Mouse (Mus musculus) brain, embryonic 18.5 days (tissue): Measurements from ENCODE around the gene Slc24a3.

Experiments used
- DNase-seq: peaks from one replicate; pipeline ENCODE4 v3.0.0-alpha.2; 2012; ENCODE audit warnings: low read depth, low spot score

Gene Slc24a3

DNA sequence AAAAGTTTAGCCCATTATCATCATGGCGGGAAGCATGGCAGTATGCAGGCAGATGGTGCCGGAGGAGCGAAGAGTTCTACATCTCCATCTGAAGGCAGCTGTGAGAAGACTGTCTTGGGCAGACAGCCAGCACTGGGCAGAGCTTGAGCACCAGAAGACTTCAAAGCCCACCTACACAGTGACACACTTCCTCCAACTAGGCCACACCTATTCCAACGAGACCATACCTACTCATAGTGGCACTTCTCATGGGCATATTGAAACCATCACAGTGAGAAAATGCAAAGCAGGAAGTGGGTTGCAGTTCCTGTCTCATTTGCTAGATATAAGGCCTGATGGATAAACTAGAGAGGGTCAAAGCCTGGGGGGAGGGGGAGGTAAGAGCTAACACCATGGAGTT is 29.5 kb downstream of the Slc24a3 start:
- no peak for DNase-seq

DNA sequence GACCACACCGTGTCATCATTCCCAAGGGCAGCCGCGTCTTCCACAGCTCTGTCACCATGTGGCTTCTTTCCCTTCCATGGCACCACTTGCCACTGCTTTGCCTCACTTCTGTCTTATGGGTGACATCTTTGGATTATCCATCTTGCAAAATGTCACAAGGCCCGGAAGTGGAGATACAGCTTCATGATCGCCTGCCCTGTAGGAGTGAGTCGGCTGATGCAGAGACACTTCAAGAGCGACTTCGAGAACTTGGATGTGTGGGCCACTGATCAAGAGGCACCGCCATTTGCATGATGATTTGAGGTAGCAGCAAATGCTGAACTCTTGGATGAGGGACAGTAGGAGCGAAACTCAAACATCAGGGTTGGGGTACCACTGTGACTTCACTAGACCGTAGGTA is 46.0 kb downstream of the Slc24a3 start:
- DNase-seq = no peak

DNA sequence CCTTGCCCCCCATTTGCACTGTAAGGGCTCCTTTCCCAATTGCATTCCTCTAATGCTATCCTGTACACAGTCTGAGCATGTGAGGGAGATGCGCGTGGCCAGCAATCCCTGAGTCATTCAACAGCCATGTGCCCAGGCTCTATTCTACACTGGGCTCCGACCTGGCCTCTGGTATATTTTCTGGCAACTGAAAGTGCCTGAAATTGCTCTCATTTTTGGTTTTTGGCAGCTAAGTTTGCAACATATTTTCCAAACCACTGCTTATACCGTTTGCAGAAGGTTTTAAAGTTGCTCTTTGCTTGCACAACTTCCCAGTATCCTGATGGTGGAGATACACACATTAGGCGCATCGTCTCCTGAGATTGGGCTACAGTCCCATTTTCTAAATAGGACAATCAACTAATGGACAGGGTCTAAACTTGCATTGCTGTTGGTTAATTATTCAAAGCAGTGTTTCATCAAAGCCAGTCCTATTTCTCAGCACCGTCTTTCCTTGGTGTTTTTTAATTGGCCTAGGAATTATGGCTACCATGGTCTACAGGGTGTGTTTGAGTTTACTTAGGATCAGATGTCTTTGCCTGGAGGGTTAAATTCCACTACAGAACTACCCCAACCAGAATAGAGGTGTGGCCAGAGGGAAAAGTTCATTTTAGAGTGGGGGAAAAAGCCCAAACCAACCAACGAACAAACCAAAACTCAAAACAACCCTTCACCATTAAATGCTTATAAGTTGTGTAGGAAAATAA is 46.7 kb downstream of the Slc24a3 start:
- DNase-seq = no peak

DNA sequence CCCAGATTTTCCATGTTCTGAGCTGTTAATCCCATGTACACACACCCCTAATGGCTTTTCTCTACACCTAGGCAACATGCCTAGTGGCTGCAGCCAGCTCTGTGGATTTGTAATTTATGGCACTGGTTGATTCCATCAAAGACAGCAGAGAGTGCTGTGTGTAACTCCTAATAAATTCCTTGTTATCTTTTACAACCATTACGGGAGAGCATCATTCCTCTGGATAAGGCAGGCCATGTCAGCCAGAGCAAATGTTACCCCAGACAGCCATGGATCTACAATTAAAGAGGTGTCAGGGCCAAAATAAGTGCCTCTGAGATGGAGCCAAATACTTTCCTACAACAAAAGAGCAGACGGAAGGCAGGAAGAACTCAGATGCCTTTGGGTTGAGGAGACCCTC is 49.0 kb downstream of the Slc24a3 start:
- DNase-seq = no peak

DNA sequence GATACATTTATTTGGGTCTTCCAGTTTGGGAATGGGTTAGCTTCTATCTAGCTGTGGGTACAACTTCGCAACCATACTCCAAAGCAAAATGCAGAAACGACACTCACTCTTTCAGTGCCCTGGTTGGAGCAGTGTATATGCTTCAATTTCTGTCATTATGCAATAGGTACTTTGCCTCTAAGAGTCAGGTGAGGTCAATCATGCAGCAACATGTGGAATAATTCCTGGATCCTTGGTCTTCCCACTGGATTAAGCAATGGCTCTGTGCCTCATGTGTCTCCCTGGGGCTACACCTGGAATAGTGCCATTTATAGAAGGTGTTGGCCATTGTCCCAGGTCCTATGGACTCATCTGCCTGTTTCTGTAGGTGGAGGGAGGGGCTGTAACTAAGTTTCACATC is 49.9 kb downstream of the Slc24a3 start:
- DNase-seq = no peak

DNA sequence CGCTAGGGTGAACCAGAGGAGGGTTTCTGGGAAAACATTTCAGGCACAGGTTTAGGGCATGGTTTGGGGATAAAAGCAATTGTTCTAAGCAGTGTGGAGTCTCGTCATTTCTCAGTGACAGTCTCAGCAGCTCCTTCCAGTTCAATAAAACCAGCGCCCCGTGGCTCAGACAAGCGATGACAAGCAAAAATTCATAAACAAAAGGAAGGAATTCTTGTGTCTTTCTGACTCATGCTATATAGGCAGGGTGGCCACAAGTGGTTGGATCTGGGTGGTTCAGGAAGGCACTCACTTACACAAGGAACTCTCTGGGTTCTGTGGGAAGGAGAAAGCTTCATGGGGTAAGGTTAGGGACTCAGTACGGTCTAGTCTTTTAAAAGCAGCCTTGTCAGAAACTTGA is 51.7 kb downstream of the Slc24a3 start:
- DNase-seq = no peak

DNA sequence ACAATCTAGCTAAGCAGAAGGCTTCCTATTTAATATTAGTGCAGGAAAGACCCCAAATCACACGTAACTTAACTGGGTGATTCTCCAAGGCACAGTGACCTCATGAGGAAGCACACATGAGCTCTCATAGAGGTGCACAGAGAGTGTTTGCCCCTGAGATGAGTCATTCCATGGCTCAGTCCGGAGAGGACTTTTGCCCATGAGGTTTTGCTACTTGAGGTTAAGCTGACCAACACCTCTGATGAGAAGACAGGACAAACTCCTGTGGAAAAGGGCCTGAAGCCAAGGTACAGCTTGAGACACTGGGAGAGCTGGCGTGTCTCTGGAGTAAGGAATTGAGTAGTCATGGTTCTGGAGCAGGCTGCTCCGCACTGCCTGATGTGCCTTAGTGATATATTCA is 56.1 kb downstream of the Slc24a3 start:
- no peak for DNase-seq

DNA sequence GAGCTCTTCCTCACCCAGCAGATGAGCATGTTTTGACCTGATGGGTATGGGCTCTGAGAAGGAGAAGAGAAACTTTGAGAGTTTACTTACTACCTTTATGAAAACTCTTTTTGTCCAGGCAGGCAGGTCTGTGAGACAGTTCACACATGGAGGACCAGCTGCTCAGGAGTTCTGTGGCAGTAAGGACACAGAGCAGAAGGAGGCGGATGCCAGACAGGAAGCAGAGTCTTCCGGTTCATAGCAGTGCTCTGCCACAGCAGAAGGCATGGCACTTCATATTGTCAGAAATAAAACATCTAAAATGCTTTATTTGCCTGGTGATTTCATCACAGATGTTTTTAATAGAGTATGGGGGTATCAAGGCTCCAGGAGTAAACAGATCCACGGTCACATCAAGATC is 58.1 kb downstream of the Slc24a3 start:
- no peak for DNase-seq

DNA sequence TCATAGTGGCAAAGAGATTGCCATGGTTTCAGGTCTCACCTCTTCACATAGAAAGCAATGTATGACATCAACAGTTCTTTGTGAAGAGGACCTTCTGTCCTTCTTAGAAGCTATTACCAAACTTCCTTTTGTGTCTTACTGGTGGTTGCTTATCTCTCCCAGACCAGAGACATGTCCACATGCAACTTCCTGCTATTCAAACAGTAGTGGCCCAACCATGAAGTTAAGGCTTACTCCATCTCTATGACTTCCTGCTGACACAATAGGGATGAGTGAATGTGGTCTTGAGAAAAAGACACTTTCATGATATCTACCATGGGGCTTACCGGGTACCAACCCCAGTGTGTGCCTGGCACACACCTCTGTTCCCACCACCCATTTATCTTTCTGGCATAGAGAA is 58.5 kb downstream of the Slc24a3 start:
- DNase-seq = no peak

DNA sequence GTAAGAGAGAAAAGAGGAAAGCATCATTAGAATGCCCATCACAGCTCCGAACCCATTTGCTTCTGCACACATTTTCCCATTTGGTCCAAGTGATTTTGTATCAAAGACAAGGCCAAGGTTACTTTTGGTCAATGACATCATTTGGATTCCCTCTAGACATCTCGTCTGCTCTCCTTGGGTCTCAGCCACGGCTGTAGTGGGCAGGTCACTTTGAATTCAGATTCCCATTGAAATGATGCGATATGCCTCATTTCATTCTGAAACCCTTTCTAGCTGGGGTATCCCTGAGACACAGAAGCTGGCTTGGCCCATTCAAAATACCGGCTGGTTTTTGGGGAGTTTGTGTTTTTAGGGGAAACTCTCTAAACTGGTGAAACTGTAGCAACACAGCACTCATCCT is 59.8 kb downstream of the Slc24a3 start:
- no peak for DNase-seq

DNA sequence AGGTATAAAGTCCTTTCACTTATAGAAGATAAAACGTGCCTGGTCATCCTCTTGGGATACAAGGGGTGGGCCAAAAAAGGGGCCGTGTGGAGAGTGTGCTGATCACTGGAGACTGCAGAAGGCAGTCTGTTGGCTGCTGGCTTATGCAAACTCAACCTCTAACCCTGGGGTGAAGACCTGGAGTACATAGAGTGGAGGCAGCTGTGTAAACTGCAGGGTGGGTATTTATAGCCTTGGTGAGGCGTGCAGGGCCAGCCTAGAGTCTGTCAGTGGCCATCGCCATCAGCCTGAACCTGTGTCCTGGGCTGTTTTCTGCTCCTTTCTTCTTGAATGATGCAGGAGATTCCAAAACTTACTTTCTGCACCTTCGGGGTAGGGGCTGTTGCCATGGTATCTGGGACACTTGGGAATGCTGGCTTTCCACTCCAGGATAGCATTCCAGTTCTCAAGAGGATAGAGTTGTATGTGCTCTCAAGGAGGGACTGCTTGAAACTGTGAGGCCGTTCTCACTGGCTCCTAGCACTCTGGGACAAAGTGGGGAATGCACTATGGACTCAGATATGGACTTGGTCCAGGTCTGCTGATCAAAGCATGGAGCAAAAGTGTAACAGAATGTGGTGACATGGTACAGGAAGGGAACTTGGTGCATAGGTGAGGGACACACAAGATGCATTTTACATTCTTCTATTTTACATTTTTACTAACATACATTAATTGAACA is 65.4 kb downstream of the Slc24a3 start:
- no peak for DNase-seq

DNA sequence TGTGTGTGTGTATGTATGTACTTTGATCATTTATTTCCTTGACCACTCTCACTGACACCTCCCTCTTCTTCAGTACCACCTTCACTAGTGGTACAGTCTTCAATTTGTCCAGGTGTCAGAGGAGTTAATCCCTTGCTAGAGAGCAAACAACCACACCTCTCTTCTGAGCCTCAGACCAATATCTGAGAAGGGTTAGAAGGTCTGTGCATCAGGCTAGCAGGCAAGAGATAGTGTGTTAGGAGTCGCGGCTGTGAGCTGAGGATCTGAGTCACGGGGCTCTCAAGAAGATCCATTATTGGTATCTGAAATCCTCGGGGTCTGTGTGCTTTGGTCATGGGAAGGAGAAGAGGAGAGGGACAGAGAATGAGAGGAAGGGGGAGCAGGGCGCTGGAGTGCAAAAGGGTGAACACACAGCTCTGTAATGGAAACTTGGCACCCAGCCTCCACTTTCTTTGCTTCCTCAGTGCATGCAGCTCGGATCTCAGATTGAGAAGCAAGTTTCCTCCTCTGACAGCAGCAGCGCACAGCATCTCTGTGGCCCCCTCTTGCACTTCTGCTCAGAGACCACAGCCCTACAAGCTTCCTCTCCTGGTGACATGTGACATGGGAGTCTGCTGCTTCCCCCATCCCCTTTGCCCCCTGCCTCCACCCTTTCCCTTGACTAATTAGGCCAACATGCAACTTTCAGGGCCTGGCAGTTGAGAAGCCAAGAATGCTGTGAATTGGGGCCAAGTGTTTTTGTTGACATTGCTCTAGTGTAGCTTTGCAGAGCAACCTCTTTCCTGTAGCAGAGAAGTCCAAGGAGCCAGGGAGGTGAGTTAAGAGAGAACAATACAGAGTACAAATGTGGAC is 66.2 kb downstream of the Slc24a3 start:
- DNase-seq = no peak

DNA sequence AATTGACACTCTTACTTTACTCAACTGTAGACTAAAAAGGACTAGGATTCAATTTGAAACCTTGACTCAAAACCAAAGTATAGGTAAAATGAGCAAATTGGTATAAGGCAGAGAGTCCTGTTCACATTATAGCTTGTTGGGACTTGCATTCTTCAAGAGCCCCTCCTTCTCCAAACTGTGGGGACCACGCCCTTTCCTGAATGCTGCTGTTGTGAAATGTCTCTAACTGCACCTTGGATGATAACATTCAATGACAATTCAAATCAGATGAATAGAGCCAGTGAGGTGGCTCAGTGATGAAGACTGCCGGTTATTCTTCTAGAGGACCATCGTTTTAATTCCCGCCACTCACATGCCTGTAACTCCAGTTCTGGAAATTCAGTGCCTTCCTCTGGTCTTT is 78.8 kb downstream of the Slc24a3 start:
- no peak for DNase-seq

DNA sequence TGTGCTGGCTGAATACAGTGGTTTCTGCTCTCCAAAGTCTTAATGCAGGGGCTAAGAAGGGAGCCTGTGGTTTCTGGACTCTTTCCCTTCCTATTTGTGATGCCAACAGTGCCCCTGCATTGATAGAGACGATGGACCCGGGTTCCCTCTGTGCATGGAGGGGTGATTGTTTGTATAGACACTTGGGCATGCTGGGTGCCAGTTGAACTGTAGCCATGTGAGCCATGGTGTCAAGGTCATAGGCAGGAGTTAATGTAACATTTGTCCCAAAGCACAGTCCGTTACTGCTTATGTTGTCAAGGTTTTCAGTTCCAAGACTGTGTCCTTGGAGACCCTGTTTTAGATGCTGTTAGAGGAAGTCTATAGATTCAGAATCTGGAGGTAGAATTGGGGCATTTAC is 80.6 kb downstream of the Slc24a3 start:
- DNase-seq = no peak

DNA sequence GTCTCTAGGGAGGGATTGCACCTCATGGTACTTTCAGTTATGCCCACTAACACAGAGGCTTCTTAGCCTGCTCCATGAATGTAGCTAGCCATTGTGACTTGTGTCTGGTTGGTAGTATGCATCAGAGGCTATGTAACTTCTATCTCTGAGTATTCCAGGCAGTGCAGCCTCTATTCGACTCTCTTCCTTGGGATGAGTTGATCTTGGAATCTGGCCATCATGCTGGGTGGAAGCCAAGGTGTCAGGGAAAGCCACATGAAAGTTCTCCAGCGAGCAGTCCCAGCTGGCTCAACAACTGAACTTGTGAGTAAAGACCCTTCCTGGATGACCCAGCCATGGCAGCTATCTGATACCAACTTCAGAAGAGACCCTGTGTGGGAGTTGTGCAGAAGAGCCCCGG is 89.8 kb downstream of the Slc24a3 start:
- no peak for DNase-seq

DNA sequence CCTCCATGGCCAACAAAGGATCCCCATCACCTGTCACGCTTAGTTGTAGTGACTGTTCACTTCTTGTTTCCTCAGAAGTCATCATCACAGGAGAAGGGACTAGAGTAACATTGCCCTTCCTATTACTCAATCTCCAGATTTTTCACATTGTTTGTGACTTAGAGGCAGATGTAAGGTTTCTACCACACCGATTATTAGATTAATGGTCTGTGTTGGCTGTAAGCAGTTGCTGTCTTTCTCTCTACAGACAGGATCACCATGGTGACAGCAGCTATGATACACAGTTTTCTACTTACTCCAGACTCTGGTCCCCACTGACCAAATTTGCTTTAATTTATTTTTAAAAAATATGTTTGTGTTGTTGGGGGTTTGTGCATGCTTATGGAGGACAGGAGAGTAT is 90.3 kb downstream of the Slc24a3 start:
- no peak for DNase-seq

DNA sequence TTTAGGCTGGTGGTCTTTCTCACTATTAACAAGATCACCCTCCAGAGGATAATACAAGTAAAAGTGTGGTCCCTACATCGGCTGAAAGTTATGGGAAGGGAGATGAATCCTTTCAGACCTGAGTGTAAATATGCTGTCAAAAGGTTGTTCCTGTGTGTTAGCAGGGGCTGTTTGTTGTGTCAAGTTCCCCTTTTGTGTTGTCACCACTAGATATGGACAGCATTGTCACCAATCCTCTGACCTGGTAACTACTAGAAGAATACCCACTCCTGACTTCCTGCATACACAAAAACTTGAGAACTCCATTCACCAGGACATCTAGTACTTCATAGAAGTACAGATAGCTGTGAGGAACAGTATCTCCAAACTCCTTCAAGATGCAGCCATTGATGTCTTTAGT is 93.0 kb downstream of the Slc24a3 start:
- no peak for DNase-seq

DNA sequence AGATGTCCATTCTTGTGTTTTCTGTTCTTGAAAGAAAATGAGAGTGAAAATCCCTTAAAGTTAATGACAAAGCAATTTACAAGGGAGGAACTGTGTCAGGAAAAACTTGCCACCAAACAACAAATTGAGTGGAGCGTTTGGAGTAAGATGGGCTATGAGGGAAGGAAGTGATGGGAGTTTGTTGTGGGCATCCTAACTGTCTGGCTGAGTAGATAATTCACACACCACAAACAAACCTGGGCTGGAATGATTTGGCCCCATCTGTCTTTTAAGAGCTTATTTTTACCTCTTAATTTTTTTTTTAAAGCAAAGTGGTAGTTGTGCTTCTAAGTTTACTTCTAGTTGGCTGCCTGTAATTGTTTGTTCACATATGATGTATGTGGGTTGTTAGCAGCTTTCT is 94.6 kb downstream of the Slc24a3 start:
- no peak for DNase-seq

DNA sequence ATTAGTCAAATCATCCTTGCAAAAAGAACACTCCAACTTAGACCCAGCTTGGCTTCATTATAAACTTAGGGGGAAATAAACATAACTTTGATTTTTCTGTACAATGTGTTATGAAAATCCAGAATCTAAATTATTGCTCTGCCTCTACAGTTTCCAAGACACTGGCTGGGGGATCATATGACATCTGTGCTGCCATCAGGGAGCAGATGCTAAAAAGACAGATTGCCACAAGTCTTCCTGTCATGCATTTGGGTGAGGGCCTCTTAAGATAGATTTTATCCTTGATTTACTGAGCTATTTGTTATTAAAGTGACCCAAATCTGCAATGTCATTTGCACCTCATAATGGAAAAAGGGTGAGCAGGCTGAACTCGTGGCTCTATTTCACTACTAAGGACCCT is 99.2 kb downstream of the Slc24a3 start:
- no peak for DNase-seq

DNA sequence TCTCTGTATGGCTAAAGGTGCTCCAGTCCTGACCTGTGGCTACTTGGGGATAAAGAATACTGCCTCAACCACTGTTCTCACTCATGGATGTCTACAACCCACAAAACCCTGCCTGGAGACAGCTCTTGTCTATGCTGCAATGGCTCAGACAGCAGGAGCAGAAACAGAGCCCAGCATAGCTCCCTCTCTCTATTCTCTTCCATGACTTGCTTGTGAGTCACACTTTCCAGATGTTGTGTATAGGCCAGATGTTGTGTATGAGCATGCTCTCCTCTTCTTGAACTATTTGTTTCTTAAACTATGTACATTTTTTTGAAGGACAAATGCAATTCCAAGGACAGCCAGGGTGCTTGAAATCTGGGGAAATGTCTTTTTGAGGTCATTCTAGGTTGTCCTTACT is 101.4 kb downstream of the Slc24a3 start:
- DNase-seq = no peak

DNA sequence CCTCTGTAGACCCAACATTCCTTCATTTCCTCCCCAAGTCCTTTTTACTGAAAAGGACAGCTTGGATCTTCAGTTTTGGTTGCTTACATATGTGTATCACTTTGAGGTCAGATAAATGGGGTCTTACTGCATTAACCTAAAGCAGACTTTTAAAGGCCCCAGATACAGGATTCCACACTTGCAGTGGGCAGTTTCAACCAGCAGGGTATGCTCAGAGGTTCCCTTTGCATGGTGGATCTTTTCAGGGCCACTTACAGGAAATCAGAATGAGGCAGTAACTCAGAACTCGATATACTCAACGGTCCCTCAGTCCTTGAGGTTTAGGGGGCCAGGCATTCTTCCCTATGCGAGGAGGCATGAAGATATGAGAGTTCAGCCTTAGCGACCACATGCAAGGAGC is 101.9 kb downstream of the Slc24a3 start:
- no peak for DNase-seq

DNA sequence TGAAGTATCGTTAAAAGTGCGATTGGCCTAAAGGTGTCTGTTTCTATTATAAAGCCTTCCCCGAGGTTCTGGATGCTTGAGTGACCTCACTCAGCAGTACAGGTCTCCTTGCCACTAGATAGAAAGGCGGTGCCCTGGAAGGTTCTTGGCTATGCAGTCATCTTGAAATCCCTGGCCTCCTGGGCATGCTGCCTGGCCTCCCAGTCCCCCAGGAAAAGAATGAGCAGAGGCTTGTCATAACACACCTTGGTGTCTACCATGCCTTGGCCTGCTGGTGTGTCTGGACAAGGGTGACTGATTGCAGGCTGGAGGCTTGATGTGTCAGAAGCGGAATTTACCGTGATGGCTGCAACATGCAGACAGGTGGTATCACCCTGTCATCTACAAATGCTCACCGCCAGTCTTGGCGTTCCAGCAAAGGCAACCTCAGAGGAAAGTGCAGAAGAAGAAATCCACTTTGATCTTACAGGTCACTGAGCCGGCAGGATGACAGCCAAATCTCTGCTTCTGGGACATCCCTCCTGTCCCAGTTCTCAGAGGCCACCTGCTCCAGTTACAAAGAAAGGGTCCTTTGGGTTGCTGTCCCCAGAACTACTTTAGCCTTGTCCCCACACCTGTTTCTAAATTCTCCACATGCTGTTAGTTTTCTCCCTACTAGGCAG is 106.6 kb downstream of the Slc24a3 start:
- no peak for DNase-seq
